Mouse (Mus musculus) layer of hippocampus, postnatal 25 days (tissue): ENCODE data around the gene Olfr221. TPM values are rescaled to one million over a fixed set of nuclear protein-coding genes. Genes with fewer than 3 reads are reported as not detected.

Experiments used
- DNase-seq, 2 experiments: peaks; one replicate each; pipeline ENCODE4 v3.0.0; 2022; ENCODE audit warnings: mixed read lengths in 2 of 2, low spot score in 1 of 2; ENCODE audit errors: extremely low spot score in 1 of 2
- total RNA-seq, 2 experiments: library from RNA; stranded (reverse); gene quantifications; 2 replicates each; pipeline ENCODE4 v1.2.3; 2021

Olfr221 gene
- total RNA-seq, 2 experiments from 2014 or later: not detected

- DNase-seq: no peak
Observed at GRCm38 (mm10) chr14:52006241-52006640, 36.0 kb downstream of the Olfr221 start.

- DNase-seq: no peak
Observed at GRCm38 (mm10) chr14:52005616-52006015, 36.6 kb downstream of the Olfr221 start.

GRCm38 (mm10) chr14:52005141-52005540 is 37.1 kb downstream of the Olfr221 start:
- no peak for DNase-seq

GRCm38 (mm10) chr14:52003981-52004495 is 38.2 kb downstream of the Olfr221 start:
- peak; percentile 53 to 63 for DNase-seq

GRCm38 (mm10) chr14:51997483-51997882 is 44.8 kb downstream of the Olfr221 start:
- no peak for DNase-seq

- no peak for DNase-seq
Observed at GRCm38 (mm10) chr14:51996866-51997265, 45.4 kb downstream of the Olfr221 start.

- no peak for DNase-seq
Observed at GRCm38 (mm10) chr14:51996231-51996841, 45.9 kb downstream of the Olfr221 start.

GRCm38 (mm10) chr14:51995219-51995871 is 46.9 kb downstream of the Olfr221 start:
- no peak for DNase-seq

- DNase-seq: no peak
Observed at GRCm38 (mm10) chr14:51994453-51994852, 47.8 kb downstream of the Olfr221 start.

- no peak for DNase-seq
Observed at GRCm38 (mm10) chr14:51989461-51989970, 52.7 kb downstream of the Olfr221 start.

GRCm38 (mm10) chr14:51988731-51989130 is 53.5 kb downstream of the Olfr221 start:
- no peak for DNase-seq

GRCm38 (mm10) chr14:51987177-51987576 is 55.1 kb downstream of the Olfr221 start:
- no peak for DNase-seq

GRCm38 (mm10) chr14:51986153-51986505 is 56.1 kb downstream of the Olfr221 start:
- no peak for DNase-seq

- no peak for DNase-seq
Observed at GRCm38 (mm10) chr14:51985301-51986152, 56.7 kb downstream of the Olfr221 start.

- peak in 1 of 2 experiments; percentile 57 for DNase-seq
Observed at GRCm38 (mm10) chr14:51984247-51985231, 57.7 kb downstream of the Olfr221 start, which contains the start of gene Arhgef40. TSS of gene Arhgef40 (plus strand) at chr14:51984719.

Other genes starting within 250 kb of the Olfr221 start
- not detected for gene AY358078, start 242.4 kb downstream of the Olfr221 start, total RNA-seq
- gene Ear6, start 188.8 kb downstream of the Olfr221 start, total RNA-seq: not detected
- 10 to 100 TPM; 25.2 to 38.9 TPM for gene Mettl17, start 157.6 kb downstream of the Olfr221 start, total RNA-seq
- gene Slc39a2, start 149.6 kb downstream of the Olfr221 start, total RNA-seq: 1 to 10 TPM; 4.8 to 6.6 TPM
- gene Ndrg2, start 128.3 kb downstream of the Olfr221 start, total RNA-seq: 100 to 1,000 TPM; 823 to 845 TPM
- gene Tppp2, start 124.0 kb downstream of the Olfr221 start, total RNA-seq: not detected
- gene Rnase13, start 119.7 kb downstream of the Olfr221 start, total RNA-seq: not detected
- 10 to 100 TPM; 27.1 to 40.5 TPM for gene Arhgef40, start 57.7 kb downstream of the Olfr221 start, total RNA-seq
- 1 to 10 TPM in 1 of 2 experiments, under 1 TPM in 1; 0.54 to 1.8 TPM for gene Tmem253, start 26.8 kb downstream of the Olfr221 start, total RNA-seq
- 10 to 100 TPM; 36.0 to 39.0 TPM for gene Zfp219, start 21.7 kb downstream of the Olfr221 start, total RNA-seq
- 100 to 1,000 TPM; 253 to 273 TPM for gene Hnrnpc, start 61.6 kb upstream of the Olfr221 start, total RNA-seq
- 1 to 10 TPM in 1 of 2 experiments, under 1 TPM in 1; 0.84 to 1.9 TPM for gene Rpgrip1, start 68.2 kb upstream of the Olfr221 start, total RNA-seq
- 10 to 100 TPM; 50.2 to 50.9 TPM for gene Supt16, start 155.0 kb upstream of the Olfr221 start, total RNA-seq
- 100 to 1,000 TPM; 104 to 123 TPM for gene Chd8, start 215.3 kb upstream of the Olfr221 start, total RNA-seq
- gene Tox4, start 236.7 kb upstream of the Olfr221 start, total RNA-seq: 10 to 100 TPM; 57.1 to 57.5 TPM
- gene Rab2b, start 237.1 kb upstream of the Olfr221 start, total RNA-seq: 10 to 100 TPM; 36.0 to 38.2 TPM